Mouse (Mus musculus): ENCODE measurements around the gene Tlk1. TPM values are rescaled to one million over a fixed set of nuclear protein-coding genes. Genes with fewer than 3 reads are reported as not detected.

The Tlk1 gene
- polyA plus RNA-seq, 1 experiment from 2014 or later = 27.2 TPM

GRCm38 (mm10) chr2:70852186-70852795, 26.8 kb upstream of the Tlk1 start:
- DNase-seq (ENCODE audit: extremely low spot score, low spot score) = no peak
- peaks cover 11% of the 10 kb centered on the region for H3K4me1 ChIP-seq
- no peaks in the 10 kb centered on the region for H3K27me3 ChIP-seq (ENCODE audit: poor library complexity, severe bottlenecking)
- no peaks in the 10 kb centered on the region for H3K9me3 ChIP-seq
- no peak overlapping the region for H3K4me3 ChIP-seq
- no peak overlapping the region for H3K27ac ChIP-seq
- H3K36me3 ChIP-seq (replicated peaks) = no peaks in the 10 kb centered on the region
- 79% methylated on average over 8 of the region's 8 CpGs for WGBS

- Histone ChIP-seq H3K4me1 (peaks cover 4% of the 10 kb centered on the region), H3K4me3 (no peak overlapping the region), H3K27ac (no peak overlapping the region), H3K36me3 (replicated peaks) (no peaks in the 10 kb centered on the region), H3K27me3 (ENCODE audit: poor library complexity, severe bottlenecking) (no peaks in the 10 kb centered on the region), H3K9me3 (no peaks in the 10 kb centered on the region)
- DNase-seq (ENCODE audit: extremely low spot score, low spot score) = no peak
- 52% methylated on average over 2 of the region's 2 CpGs for WGBS
Measured at GRCm38 (mm10) chr2:70845871-70846270, 20.3 kb upstream of the Tlk1 start.

- 90% methylated on average over 9 of the region's 9 CpGs for WGBS
- H3K27ac ChIP-seq = no peak overlapping the region
- peaks cover 4% of the 10 kb centered on the region for H3K4me1 ChIP-seq
- H3K36me3 ChIP-seq (replicated peaks) = no peaks in the 10 kb centered on the region
- H3K9me3 ChIP-seq = no peaks in the 10 kb centered on the region
- no peaks in the 10 kb centered on the region for H3K27me3 ChIP-seq (ENCODE audit: poor library complexity, severe bottlenecking)
- no peak for DNase-seq (ENCODE audit: extremely low spot score, low spot score)
- H3K4me3 ChIP-seq = no peak overlapping the region
Measured at GRCm38 (mm10) chr2:70844694-70845395, 19.3 kb upstream of the Tlk1 start.

GRCm38 (mm10) chr2:70842049-70842618, 16.6 kb upstream of the Tlk1 start:
- Histone ChIP-seq H3K36me3 (replicated peaks) (no peaks in the 10 kb centered on the region), H3K27me3 (ENCODE audit: poor library complexity, severe bottlenecking) (no peaks in the 10 kb centered on the region), H3K27ac (no peak overlapping the region), H3K4me3 (no peak overlapping the region), H3K9me3 (no peaks in the 10 kb centered on the region), H3K4me1 (peaks cover 11% of the 10 kb centered on the region)
- WGBS = 82% methylated on average over 13 of the region's 13 CpGs
- no peak for DNase-seq (ENCODE audit: extremely low spot score, low spot score)

- Histone ChIP-seq H3K27me3 (ENCODE audit: poor library complexity, severe bottlenecking) (no peaks in the 10 kb centered on the region), H3K27ac (no peak overlapping the region), H3K9me3 (no peaks in the 10 kb centered on the region), H3K4me3 (no peak overlapping the region), H3K4me1 (peaks cover 7% of the 10 kb centered on the region), H3K36me3 (replicated peaks) (no peaks in the 10 kb centered on the region)
- 51% methylated on average over 12 of the region's 12 CpGs for WGBS
- DNase-seq (ENCODE audit: extremely low spot score, low spot score) = no peak
Measured at GRCm38 (mm10) chr2:70838536-70839216, 13.1 kb upstream of the Tlk1 start.

GRCm38 (mm10) chr2:70836306-70836651, 10.8 kb upstream of the Tlk1 start:
- no peak overlapping the region for H3K4me3 ChIP-seq
- H3K4me1 ChIP-seq = peaks cover 7% of the 10 kb centered on the region
- 80% methylated on average over 4 of the region's 4 CpGs for WGBS
- no peaks in the 10 kb centered on the region for H3K9me3 ChIP-seq
- no peaks in the 10 kb centered on the region for H3K36me3 ChIP-seq (replicated peaks)
- no peak for DNase-seq (ENCODE audit: extremely low spot score, low spot score)
- H3K27me3 ChIP-seq (ENCODE audit: poor library complexity, severe bottlenecking) = no peaks in the 10 kb centered on the region
- H3K27ac ChIP-seq = no peak overlapping the region

- Histone ChIP-seq H3K9me3 (no peaks in the 10 kb centered on the region), H3K27me3 (ENCODE audit: poor library complexity, severe bottlenecking) (no peaks in the 10 kb centered on the region), H3K4me1 (peaks cover 7% of the 10 kb centered on the region), H3K36me3 (replicated peaks) (no peaks in the 10 kb centered on the region), H3K4me3 (no peak overlapping the region), H3K27ac (no peak overlapping the region)
- DNase-seq (ENCODE audit: extremely low spot score, low spot score) = no peak
- 83% methylated on average over 9 of the region's 9 CpGs for WGBS
Measured at GRCm38 (mm10) chr2:70835641-70836305, 10.2 kb upstream of the Tlk1 start.

- no peak overlapping the region for H3K27ac ChIP-seq
- DNase-seq (ENCODE audit: extremely low spot score, low spot score) = no peak
- no peak overlapping the region for H3K4me3 ChIP-seq
- H3K27me3 ChIP-seq (ENCODE audit: poor library complexity, severe bottlenecking) = no peaks in the 10 kb centered on the region
- no peaks in the 10 kb centered on the region for H3K36me3 ChIP-seq (replicated peaks)
- peaks cover 7% of the 10 kb centered on the region for H3K4me1 ChIP-seq
- no peaks in the 10 kb centered on the region for H3K9me3 ChIP-seq
- WGBS = 88% methylated on average over 2 of the region's 2 CpGs
Measured at GRCm38 (mm10) chr2:70835209-70835608, 9.7 kb upstream of the Tlk1 start.

GRCm38 (mm10) chr2:70833261-70833660, 7.7 kb upstream of the Tlk1 start:
- Histone ChIP-seq H3K4me3 (no peak overlapping the region), H3K4me1 (no peaks in the 10 kb centered on the region), H3K27me3 (ENCODE audit: poor library complexity, severe bottlenecking) (no peaks in the 10 kb centered on the region), H3K9me3 (no peaks in the 10 kb centered on the region), H3K36me3 (replicated peaks) (no peaks in the 10 kb centered on the region), H3K27ac (no peak overlapping the region)
- DNase-seq (ENCODE audit: extremely low spot score, low spot score) = no peak
- 73% methylated on average over 1 of the region's 1 CpGs for WGBS

GRCm38 (mm10) chr2:70831709-70832350, 6.3 kb upstream of the Tlk1 start:
- WGBS = 89% methylated on average over 10 of the region's 10 CpGs
- H3K9me3 ChIP-seq = no peaks in the 10 kb centered on the region
- no peak overlapping the region for H3K27ac ChIP-seq
- no peak overlapping the region for H3K4me3 ChIP-seq
- H3K36me3 ChIP-seq (replicated peaks) = no peaks in the 10 kb centered on the region
- H3K4me1 ChIP-seq = no peaks in the 10 kb centered on the region
- no peak for DNase-seq (ENCODE audit: extremely low spot score, low spot score)
- no peaks in the 10 kb centered on the region for H3K27me3 ChIP-seq (ENCODE audit: poor library complexity, severe bottlenecking)

- Histone ChIP-seq H3K9me3 (no peaks in the 10 kb centered on the region), H3K4me3 (no peak overlapping the region), H3K4me1 (peaks cover 6% of the 10 kb centered on the region; the same call in 1 of the 2 replicates), H3K36me3 (replicated peaks) (no peaks in the 10 kb centered on the region), H3K27me3 (ENCODE audit: poor library complexity, severe bottlenecking) (no peaks in the 10 kb centered on the region), H3K27ac (no peak overlapping the region)
- DNase-seq (ENCODE audit: extremely low spot score, low spot score) = no peak
- WGBS = 61% methylated on average over 2 of the region's 2 CpGs
Measured at GRCm38 (mm10) chr2:70830683-70831082, 5.2 kb upstream of the Tlk1 start.

GRCm38 (mm10) chr2:70829946-70830610, 4.5 kb upstream of the Tlk1 start:
- Histone ChIP-seq H3K27me3 (ENCODE audit: poor library complexity, severe bottlenecking) (no peaks in the 10 kb centered on the region), H3K4me3 (no peak overlapping the region), H3K4me1 (peaks cover 6% of the 10 kb centered on the region; the same call in 1 of the 2 replicates), H3K27ac (no peak overlapping the region), H3K36me3 (replicated peaks) (no peaks in the 10 kb centered on the region), H3K9me3 (no peaks in the 10 kb centered on the region)
- 87% methylated on average over 5 of the region's 5 CpGs for WGBS
- DNase-seq (ENCODE audit: extremely low spot score, low spot score) = no peak
